Mouse (Mus musculus) lung, postnatal 0 days (tissue): ENCODE measurements at regions not wholly inside any gene's neighbourhood (a gene's known extent, or its start where the extent isn't known, plus 50 kb on each side); places are given as distances from the start of the nearest gene placed in this dataset.

Experiments used
- CTCF ChIP-seq: IDR thresholded peaks from 2 replicates; pipeline ENCODE4 v1.5.1; 2016; ENCODE audit warnings: antibody characterized with exemption, mild to moderate bottlenecking
- EP300 ChIP-seq: IDR thresholded peaks from 2 replicates; pipeline ENCODE4 v1.6.1; 2016; ENCODE audit warnings: antibody characterized with exemption, mild to moderate bottlenecking, control low read depth

- TF ChIP-seq EP300 (no peak), CTCF (no peak)
Measured at GRCm38 (mm10) chr7:135968638-135969037, 252.5 kb upstream of the Mki67 start.
